Mouse (Mus musculus) stomach, embryonic 15.5 days (tissue): Measurements from ENCODE around the gene AL731706.1. TPM values are rescaled to one million over a fixed set of nuclear protein-coding genes. Genes with fewer than 3 reads are reported as not detected.
"Not testable (repeated sequence)": the region's sequence is repeated elsewhere in the genome, so short reads cannot be mapped to it uniquely, and the experiment has no call there.

Experiments
- ATAC-seq: fragments of 200-750 bp; cut with Nextera tagmentation; 2 replicates; pipeline ENCODE4 v1.8.0; 2017; ENCODE audit warnings: low read depth, moderate number of reproducible peaks, moderate TSS enrichment; ENCODE audit not compliant: insufficient read depth, low FRiP score
- H3K27ac ChIP-seq: fragments of 300-500 bp; sonication (generic); 2 replicates; pipeline ENCODE4 v1.5.1; 2015; ENCODE audit warnings: mild to moderate bottlenecking, inconsistent platforms
- H3K27me3 ChIP-seq: fragments of 300-500 bp; sonication (generic); replicated peaks from 2 replicates; pipeline ENCODE4 v1.6.1; 2015; ENCODE audit warnings: inconsistent platforms
- H3K36me3 ChIP-seq: fragments of 300-500 bp; sonication (generic); 2 replicates; pipeline ENCODE4 v1.6.1; 2015; ENCODE audit warnings: inconsistent platforms
- H3K4me1 ChIP-seq: fragments of 300-500 bp; sonication (generic); 2 replicates; pipeline ENCODE4 v1.6.1; 2015; ENCODE audit warnings: inconsistent platforms
- H3K4me2 ChIP-seq: fragments of 300-500 bp; sonication (generic); 2 replicates; pipeline ENCODE4 v1.6.1; 2015; ENCODE audit warnings: mild to moderate bottlenecking, inconsistent platforms
- H3K4me3 ChIP-seq: fragments of 300-500 bp; sonication (generic); replicated peaks from 2 replicates; pipeline ENCODE4 v1.5.1; 2015; ENCODE audit warnings: inconsistent platforms
- H3K9ac ChIP-seq: fragments of 300-500 bp; sonication (generic); 2 replicates; pipeline ENCODE4 v1.6.1; 2015; ENCODE audit warnings: inconsistent platforms
- H3K9me3 ChIP-seq: fragments of 300-500 bp; sonication (generic); 2 replicates; pipeline ENCODE4 v1.6.1; 2016; ENCODE audit warnings: inconsistent platforms
- WGBS: fragments of 180-500 bp; shearing (Covaris S2); methylation state at CpG from one replicate; pipeline ENCODE4 v1.1.7; 2015; 5-methylcytosine and 5-hydroxymethylcytosine counted together
- polyA plus RNA-seq: library from polyadenylated mRNA; unstranded; fragments of >200 nt; fragmentation: Nextera tagmentation; extraction: Ambion mirVana; gene quantifications from 2 replicates; pipeline ENCODE4 v1.2.1, GENCODE M21; 2015

Gene AL731706.1
- polyA plus RNA-seq, 1 experiment from 2014 or later = 33.7 TPM

- H3K4me3 ChIP-seq = no peak overlapping the region
- H3K36me3 ChIP-seq = no peaks in the 10 kb centered on the region
- H3K4me1 ChIP-seq = no peaks in the 10 kb centered on the region
- H3K9me3 ChIP-seq = no peaks in the 10 kb centered on the region
- no peaks in the 10 kb centered on the region for H3K27me3 ChIP-seq
- H3K4me2 ChIP-seq = no peak overlapping the region
- no peak overlapping the region for H3K9ac ChIP-seq
- H3K27ac ChIP-seq = no peak overlapping the region
- WGBS = 67% methylated on average over 2 of the region's 2 CpGs
- ATAC-seq = no peak
Observed at GRCm38 (mm10) chr2:136896131-136896530, 4.9 kb upstream of the AL731706.1 start.

GRCm38 (mm10) chr2:136894494-136894893 lies 3.3 kb upstream of the AL731706.1 start:
- H3K9me3 ChIP-seq = no peaks in the 10 kb centered on the region
- H3K4me2 ChIP-seq = no peak overlapping the region
- no peaks in the 10 kb centered on the region for H3K36me3 ChIP-seq
- H3K4me1 ChIP-seq = no peaks in the 10 kb centered on the region
- no peak overlapping the region for H3K4me3 ChIP-seq
- H3K27me3 ChIP-seq = no peaks in the 10 kb centered on the region
- WGBS = 88% methylated on average over 2 of the region's 2 CpGs
- no peak overlapping the region for H3K27ac ChIP-seq
- ATAC-seq = no peak
- no peak overlapping the region for H3K9ac ChIP-seq

GRCm38 (mm10) chr2:136891951-136892371 lies 772 bp upstream of the AL731706.1 start:
- Histone ChIP-seq H3K9me3 (no peaks in the 10 kb centered on the region), H3K4me1 (no peaks in the 10 kb centered on the region; the same call in 1 of the 2 replicates), H3K27ac (peak overlapping the region; percentile 95), H3K4me2 (peak overlapping the region; percentile 46), H3K27me3 (no peaks in the 10 kb centered on the region), H3K4me3 (peak overlapping the region; percentile 86), H3K9ac (peak overlapping the region; percentile 42; the same call in 1 of the 2 replicates), H3K36me3 (no peaks in the 10 kb centered on the region)
- WGBS = 0% methylated on average over 23 of the region's 23 CpGs
- peak; percentile 81 for ATAC-seq

- Histone ChIP-seq H3K4me2 (peak overlapping the region; percentile 54), H3K27ac (peak overlapping the region; percentile 95), H3K4me3 (peak overlapping the region; percentile 86), H3K9ac (peak overlapping the region; percentile 67)
- H3K9me3 ChIP-seq, H3K36me3 ChIP-seq, H3K4me1 ChIP-seq, H3K27me3 ChIP-seq: not testable (repeated sequence)
- 4% methylated on average over 15 of the region's 15 CpGs for WGBS
- ATAC-seq = peak; percentile 49
Observed at GRCm38 (mm10) chr2:136890716-136891067, 497 bp downstream of the AL731706.1 start.

DNA sequence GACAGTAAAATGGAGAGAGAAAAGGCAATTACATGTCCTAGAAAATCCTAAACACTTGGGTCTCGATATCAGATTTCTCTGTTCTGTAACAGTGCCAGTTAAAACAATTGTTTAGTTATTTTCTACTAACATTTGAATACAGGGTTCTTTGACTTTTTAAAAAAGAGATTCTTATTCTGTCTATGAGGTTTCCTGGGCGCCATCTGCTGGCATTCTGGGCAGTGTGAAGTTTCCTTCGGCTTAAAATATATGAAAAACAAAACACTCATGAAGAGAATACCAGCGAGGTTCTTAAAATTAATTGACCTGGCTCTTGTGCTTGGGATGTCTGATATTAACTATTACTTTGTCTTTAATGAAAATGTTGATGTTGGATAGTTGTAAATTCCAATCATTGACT lies 4.3 kb downstream of the AL731706.1 start:
- H3K4me2 ChIP-seq = no peak overlapping the region
- no peaks in the 10 kb centered on the region; the same call in 1 of the 2 replicates for H3K4me1 ChIP-seq
- no peaks in the 10 kb centered on the region for H3K9me3 ChIP-seq
- no peaks in the 10 kb centered on the region for H3K27me3 ChIP-seq
- ATAC-seq = no peak
- no peak overlapping the region for H3K4me3 ChIP-seq
- peaks cover 4% of the 10 kb centered on the region for H3K36me3 ChIP-seq
- H3K27ac ChIP-seq = no peak overlapping the region
- WGBS = 54% methylated on average over 4 of the region's 4 CpGs
- H3K9ac ChIP-seq = no peak overlapping the region

DNA sequence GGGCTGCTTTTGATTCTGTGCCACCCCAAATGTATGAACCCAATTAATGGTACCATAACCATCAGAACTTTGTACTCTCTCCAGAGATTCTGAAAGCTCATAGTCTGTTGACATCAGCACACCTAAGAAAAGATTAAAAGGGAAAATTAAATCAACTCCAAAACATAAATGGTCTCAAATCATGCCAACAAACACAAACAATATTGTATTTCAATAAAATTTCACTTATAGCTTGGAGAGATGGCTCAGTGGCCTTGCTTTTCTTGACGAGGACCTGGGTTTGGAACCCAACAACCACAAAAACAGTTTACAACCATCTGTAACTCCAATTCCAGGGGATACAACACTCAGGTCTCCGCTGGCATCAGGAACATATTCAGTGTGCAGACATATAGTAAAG lies 5.6 kb downstream of the AL731706.1 start, which contains the start of gene AL731706.2:
AL731706.2 (minus strand) TSS at position 101 of the 400 bp plus-strand sequence.
- H3K36me3 ChIP-seq = peaks cover 12% of the 10 kb centered on the region
- no peak within 1 kb of the TSS for H3K4me2 ChIP-seq
- H3K27me3 ChIP-seq = no peaks in the 10 kb centered on the region
- ATAC-seq = no peak
- WGBS = 94% methylated on average over 2 of the region's 2 CpGs
- H3K27ac ChIP-seq = no peak within 1 kb of the TSS
- H3K9ac ChIP-seq = no peak within 1 kb of the TSS
- no peaks in the 10 kb centered on the region; the same call in 1 of the 2 replicates for H3K4me1 ChIP-seq
- H3K9me3 ChIP-seq = no peaks in the 10 kb centered on the region
- no peak within 1 kb of the TSS for H3K4me3 ChIP-seq

DNA sequence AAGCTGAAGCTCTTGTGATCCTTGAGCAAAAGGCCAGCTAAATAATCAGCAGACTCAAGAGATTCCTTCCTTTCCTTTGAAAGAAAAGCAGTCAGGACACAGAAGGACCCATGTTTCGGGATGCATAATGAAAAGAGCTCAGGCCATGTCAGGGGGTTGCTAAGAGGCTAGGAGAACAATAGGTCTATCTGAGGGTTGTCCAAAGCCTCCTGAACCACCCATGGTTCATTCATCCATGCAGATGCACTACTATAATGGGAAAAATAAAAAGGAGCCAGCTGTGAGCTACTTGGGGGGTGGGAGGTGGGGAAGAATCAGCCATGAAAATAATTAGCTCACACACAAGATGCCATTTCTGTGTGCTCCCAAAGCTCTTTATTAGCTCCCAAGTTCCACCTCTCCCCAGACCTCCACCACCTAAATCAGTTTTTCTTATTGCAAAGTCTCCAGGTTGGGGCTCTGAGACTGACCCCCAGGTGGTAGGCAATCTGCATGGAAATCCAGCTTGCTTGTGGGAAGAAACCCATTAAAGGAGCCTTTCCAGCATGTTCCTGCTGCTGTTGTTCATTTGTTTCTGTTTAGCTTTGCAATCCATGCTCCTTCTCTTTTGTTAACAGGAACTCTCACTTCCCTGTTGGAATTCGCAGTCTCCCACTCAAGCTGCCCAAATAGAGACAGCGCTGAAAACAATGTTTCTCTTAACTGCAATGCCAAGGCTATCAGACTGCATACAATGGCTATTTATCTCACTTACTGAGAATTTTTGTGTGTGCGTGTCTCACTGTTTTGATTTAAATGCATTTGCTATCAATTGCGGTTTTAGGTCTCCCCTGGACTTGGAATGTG lies 36.4 kb downstream of the AL731706.1 start:
- Histone ChIP-seq H3K27me3 (no peaks in the 10 kb centered on the region), H3K4me1 (no peaks in the 10 kb centered on the region), H3K9ac (no peak overlapping the region), H3K36me3 (no peaks in the 10 kb centered on the region), H3K4me2 (no peak overlapping the region), H3K4me3 (no peak overlapping the region), H3K27ac (no peak overlapping the region), H3K9me3 (no peaks in the 10 kb centered on the region)
- 52% methylated on average over 5 of the region's 5 CpGs for WGBS
- ATAC-seq = no peak

DNA sequence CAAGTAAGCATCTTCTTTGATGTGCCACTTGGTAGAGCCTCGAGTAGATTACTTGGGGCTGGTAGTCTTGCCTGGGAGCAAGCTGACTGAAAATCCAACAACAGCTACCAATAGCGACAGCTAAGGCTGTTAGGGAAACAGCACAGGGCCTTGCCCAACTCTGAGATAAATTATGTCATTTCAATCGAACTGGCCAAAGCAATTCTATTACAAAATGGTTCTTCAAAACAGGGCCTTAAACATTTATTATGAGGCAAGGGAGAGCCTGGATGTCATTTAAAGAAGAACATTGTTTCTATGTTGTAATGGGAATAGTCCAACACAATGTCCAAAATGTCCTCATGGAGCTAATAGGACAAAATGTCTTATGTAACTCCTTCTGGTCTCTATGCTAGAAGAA lies 40.8 kb downstream of the AL731706.1 start:
- WGBS = 62% methylated on average over 3 of the region's 3 CpGs
- ATAC-seq = no peak
- no peak overlapping the region for H3K9ac ChIP-seq

DNA sequence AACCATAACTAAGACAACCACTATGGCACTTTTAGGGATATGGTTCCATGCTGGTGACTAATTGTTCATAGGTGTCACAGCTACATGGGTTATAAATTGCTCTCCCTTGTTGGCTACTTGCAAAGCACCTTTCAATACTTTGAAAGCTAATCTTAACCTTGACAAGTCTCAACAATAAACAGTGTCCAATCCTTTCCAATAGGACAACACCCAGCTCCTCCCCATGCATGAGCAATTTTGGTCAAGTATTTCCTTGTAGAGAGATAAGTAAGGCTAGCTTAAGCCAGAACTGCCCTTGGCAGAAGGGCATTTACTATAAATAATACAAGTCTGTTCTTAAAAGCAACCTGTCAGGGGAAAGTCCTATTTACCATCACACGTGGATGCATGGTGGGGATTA lies 53.2 kb downstream of the AL731706.1 start:
- Histone ChIP-seq H3K9me3 (no peaks in the 10 kb centered on the region), H3K4me1 (no peaks in the 10 kb centered on the region), H3K9ac (no peak overlapping the region), H3K27ac (no peak overlapping the region), H3K27me3 (no peaks in the 10 kb centered on the region), H3K36me3 (no peaks in the 10 kb centered on the region), H3K4me2 (no peak overlapping the region), H3K4me3 (no peak overlapping the region)
- WGBS = 26% methylated on average over 1 of the region's 1 CpGs
- ATAC-seq = no peak

More for the DNA sequence above, 40.8 kb downstream of the AL731706.1 start:
- Histone ChIP-seq H3K4me1 (no peaks in the 10 kb centered on the region), H3K27me3 (no peaks in the 10 kb centered on the region), H3K27ac (no peak overlapping the region), H3K36me3 (no peaks in the 10 kb centered on the region), H3K4me3 (no peak overlapping the region), H3K9me3 (no peaks in the 10 kb centered on the region), H3K4me2 (no peak overlapping the region)

DNA sequence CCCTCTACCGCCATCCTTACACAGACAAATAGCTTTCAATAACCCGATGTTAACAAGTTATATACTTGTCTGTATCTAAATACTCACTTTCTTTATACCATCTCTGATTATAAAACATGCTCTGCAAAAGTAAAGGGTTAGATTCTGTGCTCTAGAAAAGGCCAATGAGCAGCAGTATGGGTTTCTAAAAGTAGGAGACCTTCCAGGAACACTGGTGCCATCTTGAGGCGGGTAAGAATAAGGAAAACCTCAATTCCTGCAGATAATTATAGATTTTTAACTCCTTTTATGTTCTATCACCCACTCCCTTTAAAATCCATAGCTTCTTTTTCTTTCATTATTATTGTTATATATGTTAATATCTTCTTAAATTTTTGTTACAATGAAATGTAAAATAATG lies 55.3 kb downstream of the AL731706.1 start:
- H3K9me3 ChIP-seq = no peaks in the 10 kb centered on the region
- WGBS = 65% methylated on average over 3 of the region's 3 CpGs
- H3K36me3 ChIP-seq = no peaks in the 10 kb centered on the region
- H3K9ac ChIP-seq = no peak overlapping the region
- no peak for ATAC-seq
- H3K4me3 ChIP-seq = no peak overlapping the region
- no peaks in the 10 kb centered on the region for H3K4me1 ChIP-seq
- H3K27ac ChIP-seq = no peak overlapping the region
- no peak overlapping the region for H3K4me2 ChIP-seq
- no peaks in the 10 kb centered on the region for H3K27me3 ChIP-seq

GRCm38 (mm10) chr2:136834715-136835075 lies 56.5 kb downstream of the AL731706.1 start:
- Histone ChIP-seq H3K4me2 (no peak overlapping the region), H3K4me1 (no peaks in the 10 kb centered on the region), H3K9me3 (no peaks in the 10 kb centered on the region), H3K36me3 (no peaks in the 10 kb centered on the region), H3K9ac (no peak overlapping the region), H3K4me3 (no peak overlapping the region), H3K27ac (no peak overlapping the region), H3K27me3 (no peaks in the 10 kb centered on the region)
- 74% methylated on average over 1 of the region's 1 CpGs for WGBS
- peak; percentile 50; the same call in 1 of the 2 replicates for ATAC-seq

DNA sequence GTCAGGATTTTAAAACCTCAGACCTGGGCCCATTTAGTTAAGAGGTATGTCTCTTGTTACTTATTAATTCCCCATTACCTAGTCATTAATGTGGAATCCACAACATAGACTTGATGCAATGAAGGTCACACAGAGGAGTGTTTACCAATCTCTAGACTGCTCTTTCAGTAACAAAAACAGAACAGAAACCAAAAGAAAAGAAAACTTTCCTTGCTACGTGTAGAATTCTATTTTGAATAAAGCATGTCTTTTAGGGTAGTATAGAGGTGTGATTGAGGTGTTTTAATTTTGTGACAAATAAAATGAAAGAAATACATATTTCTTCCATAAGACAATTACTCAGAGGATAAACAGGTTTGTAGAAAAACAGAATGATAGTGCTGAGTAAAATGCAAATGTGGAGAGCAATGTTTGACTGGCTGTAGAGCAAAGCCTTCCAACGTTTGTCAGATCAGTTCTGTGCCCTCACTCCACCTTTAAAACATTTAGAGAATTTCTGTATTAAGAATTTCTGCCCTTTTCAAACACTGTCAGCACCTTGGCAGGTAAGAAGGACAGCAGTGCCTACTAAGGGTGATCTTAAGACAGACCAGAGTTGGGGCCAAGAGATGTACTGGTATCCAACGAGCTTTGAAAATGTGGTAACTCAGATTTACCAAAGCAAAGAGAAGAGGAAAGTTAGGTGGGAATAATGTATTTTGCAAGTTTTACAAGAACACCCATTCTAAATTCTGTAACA lies 57.0 kb downstream of the AL731706.1 start:
- Histone ChIP-seq H3K9me3 (no peaks in the 10 kb centered on the region), H3K36me3 (no peaks in the 10 kb centered on the region), H3K4me3 (no peak overlapping the region), H3K4me2 (no peak overlapping the region), H3K9ac (no peak overlapping the region), H3K27me3 (no peaks in the 10 kb centered on the region), H3K27ac (no peak overlapping the region), H3K4me1 (no peaks in the 10 kb centered on the region)
- no peak for ATAC-seq
- 64% methylated on average over 3 of the region's 3 CpGs for whole genome bisulfite sequencing
